Mouse (Mus musculus) forebrain, embryonic 11.5 days (tissue): ENCODE measurements at regions not wholly inside any gene's neighbourhood (a gene's known extent, or its start where the extent isn't known, plus 50 kb on each side); places are given as distances from the start of the nearest gene placed in this dataset.

ENCODE experiments used
- ATAC-seq: fragments of 200-750 bp; cut with Nextera tagmentation; replicated peaks from 2 replicates; pipeline ENCODE4 v1.8.0; 2017; ENCODE audit warnings: moderate TSS enrichment; ENCODE audit not compliant: low FRiP score
- DNase-seq: peaks from one replicate; pipeline ENCODE4 v3.0.0-alpha.2; 2017; ENCODE audit warnings: low spot score
- H3K27ac ChIP-seq: fragments of 300-500 bp; sonication (generic); 2 replicates; pipeline ENCODE4 v1.5.1; 2014; ENCODE audit warnings: low read depth, low read length
- H3K27me3 ChIP-seq: fragments of 300-500 bp; sonication (generic); 2 replicates; pipeline ENCODE4 v1.6.1; 2014; ENCODE audit warnings: mild to moderate bottlenecking, low read length, mixed read lengths; ENCODE audit not compliant: control insufficient read depth, insufficient read depth
- H3K36me3 ChIP-seq: fragments of 300-500 bp; sonication (generic); 2 replicates; pipeline ENCODE4 v1.6.1; 2014; ENCODE audit warnings: mild to moderate bottlenecking, low read length, moderate library complexity, mixed read lengths; ENCODE audit not compliant: control insufficient read depth, insufficient read depth
- H3K4me1 ChIP-seq: fragments of 300-500 bp; sonication (generic); replicated peaks from 2 replicates; pipeline ENCODE4 v1.6.1; 2014; ENCODE audit warnings: low read length, mixed read lengths; ENCODE audit not compliant: control insufficient read depth, insufficient read depth
- H3K4me2 ChIP-seq: fragments of 300-500 bp; sonication (generic); 2 replicates; pipeline ENCODE4 v1.6.1; 2014; ENCODE audit warnings: low read depth, mild to moderate bottlenecking, low read length, moderate library complexity, mixed read lengths; ENCODE audit not compliant: severe bottlenecking
- H3K4me3 ChIP-seq: fragments of 300-500 bp; sonication (generic); 2 replicates; pipeline ENCODE4 v1.5.1; 2014; ENCODE audit warnings: low read depth, low read length
- H3K9ac ChIP-seq: fragments of 300-500 bp; sonication (generic); 2 replicates; pipeline ENCODE4 v1.6.1; 2014; ENCODE audit warnings: low read length
- H3K9me3 ChIP-seq: fragments of 300-500 bp; sonication (generic); 2 replicates; pipeline ENCODE4 v1.6.1; 2016; ENCODE audit warnings: low read length, mixed read lengths; ENCODE audit not compliant: control insufficient read depth
- WGBS: fragments of 180-500 bp; shearing (Covaris S2); extraction: QIAGEN DNeasy Blood & Tissue Kit; methylation state at CpG from one replicate; pipeline ENCODE4 v1.1.7; 2014; 5-methylcytosine and 5-hydroxymethylcytosine counted together

DNA sequence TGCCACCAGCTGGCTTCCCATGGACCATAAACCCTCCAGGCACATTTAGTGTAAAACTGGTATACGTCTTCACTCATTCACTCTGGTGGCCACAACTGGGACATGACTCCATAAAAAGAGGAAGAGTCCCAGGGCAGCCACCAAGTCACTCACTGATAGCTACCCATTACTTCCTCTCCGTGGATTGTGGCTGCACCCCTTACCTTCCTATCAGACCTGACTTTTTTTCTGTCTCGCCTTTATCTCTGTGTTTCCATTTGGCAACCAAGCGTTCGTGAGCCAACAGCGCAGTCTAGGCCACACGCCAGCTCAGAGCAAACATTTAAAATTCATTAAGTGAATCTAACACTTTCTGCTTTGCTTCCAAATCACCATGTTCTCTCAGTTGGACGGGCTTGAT is 53.9 kb upstream of the Slc44a1 start:
- Histone ChIP-seq H3K4me3 (no peak overlapping the region), H3K9ac (no peak overlapping the region)

DNA sequence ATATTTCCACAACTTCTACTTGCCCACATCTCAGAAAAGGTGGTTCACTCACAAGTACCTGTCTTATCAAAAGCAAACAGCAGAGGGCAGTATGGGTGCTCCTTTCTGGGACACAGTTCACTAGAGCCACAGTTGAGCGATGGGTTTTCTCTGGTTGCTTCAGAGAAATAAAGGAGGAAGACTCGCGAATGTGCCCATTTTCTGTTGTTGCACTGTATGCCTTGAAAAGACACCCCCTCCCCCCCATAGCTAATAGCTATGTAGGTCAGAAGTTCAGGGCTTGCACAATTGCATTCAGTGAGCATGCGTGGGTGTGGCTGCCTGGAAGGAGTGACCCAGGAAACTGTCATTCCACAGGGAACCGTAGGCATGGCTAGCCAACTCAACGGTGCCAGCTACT is 55.5 kb upstream of the Slc44a1 start:
- H3K4me3 ChIP-seq = no peak overlapping the region
- H3K27ac ChIP-seq = no peak overlapping the region
- ATAC-seq (peak; percentile 44; the same call in 1 of the 2 replicates), DNase-seq (peak; percentile 70)
- H3K9me3 ChIP-seq = no peaks in the 10 kb centered on the region
- H3K4me2 ChIP-seq = no peak overlapping the region
- H3K9ac ChIP-seq = no peak overlapping the region
- no peaks in the 10 kb centered on the region for H3K4me1 ChIP-seq
- no peaks in the 10 kb centered on the region for H3K36me3 ChIP-seq
- no peaks in the 10 kb centered on the region for H3K27me3 ChIP-seq
- WGBS = 40% methylated on average over 6 of the region's 6 CpGs

More for the DNA sequence above, 53.9 kb upstream of the Slc44a1 start:
- H3K27me3 ChIP-seq = no peaks in the 10 kb centered on the region
- no peaks in the 10 kb centered on the region for H3K36me3 ChIP-seq
- H3K4me1 ChIP-seq = no peaks in the 10 kb centered on the region
- H3K9me3 ChIP-seq = no peaks in the 10 kb centered on the region
- ATAC-seq (no peak), DNase-seq (no peak)
- no peak overlapping the region for H3K27ac ChIP-seq
- WGBS = 93% methylated on average over 8 of the region's 8 CpGs
- no peak overlapping the region for H3K4me2 ChIP-seq

DNA sequence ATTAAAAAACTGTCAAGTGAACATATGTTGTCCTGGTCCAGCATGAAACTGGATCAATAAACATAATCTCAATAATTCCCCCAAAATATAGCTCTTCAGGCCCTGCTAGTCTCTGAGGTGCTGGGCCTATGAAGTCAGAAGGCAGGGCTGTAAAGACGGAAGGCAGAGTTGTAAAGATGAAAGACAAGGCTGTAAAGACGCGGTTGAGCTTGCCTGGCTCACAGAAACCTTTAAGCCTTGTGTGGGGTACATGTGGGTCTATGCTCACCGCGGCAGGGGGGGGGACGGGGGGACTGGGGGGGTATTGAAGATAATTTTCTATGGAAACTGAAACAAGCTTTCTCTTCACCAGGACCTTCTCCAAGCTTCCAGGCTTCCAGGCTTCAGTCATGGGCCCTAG is 56.1 kb upstream of the Slc44a1 start:
- no peak for ATAC-seq

GRCm38 (mm10) chr4:53382012-53382411 is 58.2 kb upstream of the Slc44a1 start:
- Histone ChIP-seq H3K9me3 (no peaks in the 10 kb centered on the region), H3K4me3 (no peak overlapping the region), H3K27ac (no peak overlapping the region), H3K4me1 (no peaks in the 10 kb centered on the region), H3K4me2 (no peak overlapping the region), H3K27me3 (no peaks in the 10 kb centered on the region), H3K36me3 (no peaks in the 10 kb centered on the region), H3K9ac (no peak overlapping the region)
- 79% methylated on average over 4 of the region's 4 CpGs for WGBS
- no peak for DNase-seq
- ATAC-seq = no peak

More for the DNA sequence above, 56.1 kb upstream of the Slc44a1 start:
- Histone ChIP-seq H3K27ac (no peak overlapping the region), H3K9me3 (no peaks in the 10 kb centered on the region), H3K27me3 (no peaks in the 10 kb centered on the region), H3K9ac (no peak overlapping the region), H3K36me3 (no peaks in the 10 kb centered on the region), H3K4me1 (no peaks in the 10 kb centered on the region), H3K4me2 (no peak overlapping the region), H3K4me3 (no peak overlapping the region)
- WGBS = 81% methylated on average over 6 of the region's 6 CpGs
- no peak for DNase-seq

GRCm38 (mm10) chr4:53379855-53380254 is 60.4 kb upstream of the Slc44a1 start:
- H3K36me3 ChIP-seq = no peaks in the 10 kb centered on the region
- H3K9me3 ChIP-seq = no peaks in the 10 kb centered on the region
- H3K4me2 ChIP-seq = no peak overlapping the region
- no peak overlapping the region for H3K27ac ChIP-seq
- no peaks in the 10 kb centered on the region for H3K27me3 ChIP-seq
- no peaks in the 10 kb centered on the region for H3K4me1 ChIP-seq
- no peak overlapping the region for H3K9ac ChIP-seq
- no peak overlapping the region for H3K4me3 ChIP-seq
- no peak for DNase-seq
- WGBS = 83% methylated on average over 1 of the region's 1 CpGs
- no peak for ATAC-seq

DNA sequence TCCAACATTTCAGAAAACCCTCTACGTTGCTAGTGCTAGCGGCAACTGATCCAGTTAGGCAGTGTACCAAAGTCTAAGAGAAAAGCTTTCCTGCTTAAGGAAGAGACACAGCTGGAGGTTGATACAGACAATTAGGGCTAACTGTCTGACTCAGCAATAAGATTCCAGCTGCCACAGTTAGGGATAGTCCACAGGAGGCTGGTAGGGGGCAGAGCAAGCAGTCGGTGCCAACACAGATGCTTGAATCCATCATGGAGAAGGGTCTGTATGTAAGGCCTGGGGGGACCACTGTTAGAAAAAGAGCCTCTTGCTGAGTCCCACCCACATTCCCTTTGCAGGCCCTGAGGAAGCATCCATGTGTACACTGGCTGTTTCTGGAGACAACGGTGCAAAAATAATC is 63.2 kb upstream of the Slc44a1 start:
- Histone ChIP-seq H3K36me3 (no peaks in the 10 kb centered on the region), H3K27me3 (no peaks in the 10 kb centered on the region), H3K4me3 (no peak overlapping the region), H3K9ac (no peak overlapping the region), H3K27ac (no peak overlapping the region), H3K4me2 (no peak overlapping the region), H3K4me1 (no peaks in the 10 kb centered on the region), H3K9me3 (no peaks in the 10 kb centered on the region)
- WGBS = 77% methylated on average over 4 of the region's 4 CpGs
- no peak for ATAC-seq
- no peak for DNase-seq

DNA sequence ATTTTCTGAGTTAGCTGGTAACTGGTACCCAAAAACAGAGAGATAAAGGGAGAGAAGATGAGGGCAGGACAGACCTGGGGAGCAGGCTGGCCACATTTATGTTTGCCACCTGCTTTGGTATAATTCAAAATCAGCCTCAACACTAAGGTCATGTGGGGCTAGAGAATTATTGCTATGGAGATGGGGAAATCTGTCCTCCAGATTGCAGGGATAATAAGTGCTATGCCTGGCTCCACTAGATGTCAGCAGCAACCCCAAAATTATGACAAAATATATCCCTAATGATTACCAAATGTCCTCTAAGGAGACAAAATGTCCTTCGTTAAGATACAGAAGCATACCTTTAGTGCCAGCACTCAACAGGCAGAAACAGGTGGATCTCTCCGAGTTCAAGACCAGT is 83.8 kb upstream of the Slc44a1 start:
- H3K4me1 ChIP-seq = no peaks in the 10 kb centered on the region
- no peak for DNase-seq
- no peak overlapping the region for H3K4me3 ChIP-seq
- H3K36me3 ChIP-seq = no peaks in the 10 kb centered on the region
- no peak overlapping the region for H3K27ac ChIP-seq
- no peak overlapping the region for H3K9ac ChIP-seq
- ATAC-seq = no peak
- no peak overlapping the region for H3K4me2 ChIP-seq
- 88% methylated on average over 2 of the region's 2 CpGs for WGBS
- H3K9me3 ChIP-seq = no peaks in the 10 kb centered on the region
- H3K27me3 ChIP-seq = no peaks in the 10 kb centered on the region

GRCm38 (mm10) chr4:53354961-53355360 is 85.3 kb upstream of the Slc44a1 start:
- no peaks in the 10 kb centered on the region for H3K36me3 ChIP-seq
- ATAC-seq = 0 out of 2 replicates have a peak, but pooled peaks have one; percentile 51

GRCm38 (mm10) chr4:53353399-53354090 is 86.7 kb upstream of the Slc44a1 start:
- Histone ChIP-seq H3K27me3 (no peaks in the 10 kb centered on the region), H3K4me3 (no peak overlapping the region), H3K9me3 (no peaks in the 10 kb centered on the region), H3K36me3 (no peaks in the 10 kb centered on the region), H3K9ac (no peak overlapping the region), H3K27ac (no peak overlapping the region), H3K4me1 (no peaks in the 10 kb centered on the region), H3K4me2 (no peak overlapping the region)
- DNase-seq = no peak
- ATAC-seq = no peak
- 57% methylated on average over 4 of the region's 4 CpGs for WGBS

More at GRCm38 (mm10) chr4:53354961-53355360, 85.3 kb upstream of the Slc44a1 start:
- Histone ChIP-seq H3K4me2 (no peak overlapping the region), H3K9me3 (no peaks in the 10 kb centered on the region), H3K4me1 (no peaks in the 10 kb centered on the region), H3K27me3 (no peaks in the 10 kb centered on the region), H3K9ac (no peak overlapping the region), H3K27ac (no peak overlapping the region), H3K4me3 (no peak overlapping the region)
- no peak for DNase-seq
- 33% methylated on average over 5 of the region's 5 CpGs for WGBS
